In the genomic region with DNA sequence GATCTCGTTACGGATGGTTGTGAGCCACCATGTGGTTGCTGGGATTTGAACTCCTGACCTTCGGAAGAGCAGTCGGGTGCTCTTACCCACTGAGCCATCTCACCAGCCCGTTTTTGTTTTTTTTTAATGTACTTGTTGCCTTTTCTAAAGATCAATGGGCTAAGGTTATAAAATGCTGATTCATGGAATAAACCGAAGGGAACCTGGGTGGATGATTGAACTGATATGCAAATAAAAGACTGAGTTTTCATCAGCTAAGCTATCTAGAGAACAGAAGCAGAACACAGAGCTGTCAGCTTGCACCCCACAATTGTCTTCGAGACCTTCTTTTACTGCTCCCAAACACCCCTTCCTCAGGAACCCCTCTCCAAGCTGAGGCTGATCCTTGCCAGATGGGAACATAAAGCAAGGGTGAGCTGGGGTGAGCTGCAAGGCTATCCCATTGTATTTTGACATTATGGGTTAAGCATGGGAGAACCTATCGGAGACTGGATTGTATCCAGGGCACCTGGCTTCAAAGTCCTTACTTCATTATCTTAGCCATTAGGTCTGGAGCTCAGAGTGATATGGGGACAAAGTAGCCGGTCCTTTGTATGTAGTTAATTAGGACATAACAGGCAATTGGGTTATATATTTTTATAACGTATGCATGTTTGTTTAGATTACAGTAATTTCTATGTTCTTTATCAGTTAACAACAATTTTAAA, we compare ENCODE assay signal across 17 mouse cellular contexts. TPM values are rescaled to one million over a fixed set of nuclear protein-coding genes. Genes with fewer than 3 reads are reported as not detected.
"Had no signal": no experiment of that assay in that cellular context is flagged by ENCODE, and none has a peak within 500 bp of the region (broad histone marks: within the 10 kb centered on the region; RNA-seq: fewer than 3 reads in every experiment).

No protein-coding gene starts in this region.

- H3K9ac ChIP-seq: lung, embryonic 15.5 days; midbrain, embryonic 12.5 days; midbrain, embryonic 15.5 days; neural tube, embryonic 12.5 days had no signal

- H3K4me1 ChIP-seq: lung, embryonic 15.5 days; midbrain, embryonic 12.5 days; midbrain, embryonic 15.5 days; neural tube, embryonic 12.5 days had no signal

- H3K36me3 ChIP-seq: lung, embryonic 15.5 days; midbrain, embryonic 12.5 days; midbrain, embryonic 15.5 days; neural tube, embryonic 12.5 days had no signal

- H3K27me3 ChIP-seq: lung, embryonic 15.5 days; midbrain, embryonic 12.5 days; midbrain, embryonic 15.5 days; neural tube, embryonic 12.5 days had no signal

- DNase-seq: lung, adult 18-20 months; lung, postnatal 14 days; lung, postnatal 36 days; right cerebral cortex, postnatal 14 days; spleen, adult 18-20 months; thymus, adult 18-20 months; thymus, postnatal 14 days; thymus, postnatal 36 days had no signal

- H3K4me2 ChIP-seq: lung, embryonic 15.5 days; midbrain, embryonic 12.5 days; midbrain, embryonic 15.5 days; neural tube, embryonic 12.5 days had no signal

- H3K4me3 ChIP-seq: lung, embryonic 15.5 days; megakaryocyte, embryonic 14.5 days; midbrain, embryonic 12.5 days; midbrain, embryonic 15.5 days; neural tube, embryonic 12.5 days had no signal

- H3K27ac ChIP-seq: lung, embryonic 15.5 days; macrophage; midbrain, embryonic 12.5 days; midbrain, embryonic 15.5 days; neural tube, embryonic 12.5 days had no signal

- ATAC-seq: lung, postnatal 0 days; midbrain, embryonic 15.5 days had no signal

- H3K9me3 ChIP-seq: lung, embryonic 15.5 days; megakaryocyte, embryonic 14.5 days; midbrain, embryonic 12.5 days; midbrain, embryonic 15.5 days; neural tube, embryonic 12.5 days had no signal

RNA-seq across cellular contexts. Expression of gene Best1, which starts 33.2 kb away (rescaled TPM):
- total RNA-seq: monocyte, adult 5-6 weeks had no signal

RNA-seq across cellular contexts. Expression of gene Rab3il1, which starts 33.2 kb away (rescaled TPM):
- total RNA-seq: neutrophil, adult 5-6 weeks had no signal
